Mouse (Mus musculus) Patski (cell line): ENCODE data around the gene Ube4b. TPM values are rescaled to one million over a fixed set of nuclear protein-coding genes. Genes with fewer than 3 reads are reported as not detected.

Source experiments
- ATAC-seq: fragments of 100-300 bp; one replicate; pipeline ENCODE4 v1.8.0; 2021
- CTCF ChIA-PET: fragments of 350-600 bp; sonication (Branson Sonifier 250); formaldehyde crosslinking; loops from one replicate; lab custom pipeline; 2022; ENCODE audit warnings: inconsistent platforms; lab: Charles Lee
- POLR2A ChIA-PET: fragments of 350-600 bp; sonication (Branson Sonifier 250); formaldehyde crosslinking; loops from one replicate; lab custom pipeline; 2022; ENCODE audit warnings: antibody characterized with exemption, inconsistent platforms; lab: Charles Lee
- DNase-seq: peaks from one replicate; pipeline ENCODE4 v3.0.0-alpha.2; 2011; ENCODE audit warnings: low read depth, low spot score
- H3K27me3 ChIP-seq: fragments of 371-371 bp; one replicate; pipeline ENCODE4 v1.5.1; 2021
- CTCF ChIP-seq: fragments of 100-300 bp; IDR thresholded peaks from one replicate; pipeline ENCODE4 v1.5.1; 2021
- in situ Hi-C: fragments of 300-500 bp; cut with MboI; formaldehyde crosslinking; loops from 3 replicates; pipeline ENCODE4 v1.11.1; 2018; ENCODE audit warnings: low pct_unique_long_range_greater_than_20kb, mixed read lengths
- polyA plus RNA-seq: library from polyadenylated mRNA; unstranded; gene quantifications from one replicate; pipeline ENCODE4 v1.2.3, GENCODE M21; 2021

The Ube4b gene
- polyA plus RNA-seq, 1 experiment from 2014 or later, result 63.9 TPM

DNA sequence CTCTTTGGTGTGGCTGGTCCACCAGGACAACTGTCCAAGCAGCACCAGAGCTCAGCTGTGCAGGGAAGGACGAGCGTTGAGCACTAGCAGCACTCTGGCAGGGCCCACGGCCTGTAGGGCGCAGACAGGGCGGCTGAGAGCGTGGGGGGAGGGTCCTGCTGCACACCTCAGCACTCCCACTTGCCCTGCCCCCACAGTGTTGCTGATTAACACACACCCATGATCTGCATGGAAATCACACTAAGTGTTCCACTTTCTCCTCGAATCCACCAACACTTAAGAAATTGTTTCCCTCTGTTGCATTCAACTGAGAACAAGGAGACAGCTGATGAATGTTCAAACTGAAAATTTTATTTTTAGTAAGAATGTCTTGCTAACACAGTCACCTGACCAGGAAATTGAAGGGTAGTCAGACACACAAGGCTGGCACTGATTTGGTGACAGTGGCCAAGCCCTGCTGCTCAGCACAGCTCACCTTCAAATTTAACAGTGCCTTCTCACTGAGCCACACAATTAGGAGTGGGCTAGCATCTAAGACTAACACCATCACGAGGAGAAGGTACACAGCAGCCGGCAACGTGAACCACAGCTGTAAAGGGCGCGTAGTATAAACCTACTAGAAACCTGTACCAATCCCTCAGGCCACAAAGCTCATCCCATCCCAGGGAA lies 60.7 kb downstream of the Ube4b start:
- ChIA-PET POLR2A (no interaction called here), CTCF (interaction anchor here (0.6 kb wide), 1 partner anchor 16 kb away, joined by 3 read pairs; no protein-coding TSS in a partner anchor)
- no peak for TF ChIP-seq CTCF
- DNase-seq (no peak), ATAC-seq (no peak)
- in situ Hi-C loops, result no loop called here
- H3K27me3 ChIP-seq, result no peaks in the 10 kb centered on the region

- ATAC-seq (no peak), DNase-seq (no peak)
- no peak for TF ChIP-seq CTCF
- CTCF ChIA-PET, result interaction anchor here (0.6 kb wide), 1 partner anchor 15 kb away, joined by 3 read pairs; no protein-coding TSS in a partner anchor
- H3K27me3 ChIP-seq, result no peaks in the 10 kb centered on the region
- in situ Hi-C loops, result no loop called here
- POLR2A ChIA-PET, result no interaction called here
Measured at GRCm38 (mm10) chr4:149364896-149365295, 61.7 kb downstream of the Ube4b start.

- DNase-seq, result no peak
- ATAC-seq, result no peak
- TF ChIP-seq CTCF, result no peak
- H3K27me3 ChIP-seq, result no peaks in the 10 kb centered on the region
- in situ Hi-C loops, result no loop called here
- ChIA-PET POLR2A (no interaction called here), CTCF (interaction anchor here (1.4 kb wide), 1 partner anchor 12 kb away, joined by 4 read pairs; no protein-coding TSS in a partner anchor)
Measured at GRCm38 (mm10) chr4:149361051-149361450, 65.5 kb downstream of the Ube4b start.

- ChIA-PET CTCF (interaction anchor here (1.4 kb wide), 1 partner anchor 13 kb away, joined by 4 read pairs; no protein-coding TSS in a partner anchor), POLR2A (no interaction called here)
- in situ Hi-C loops, result no loop called here
- DNase-seq, result no peak
- ATAC-seq, result no peak
- TF ChIP-seq CTCF, result no peak
- H3K27me3 ChIP-seq, result no peaks in the 10 kb centered on the region
Measured at GRCm38 (mm10) chr4:149360647-149361046, 65.9 kb downstream of the Ube4b start.

- ChIA-PET POLR2A (no interaction called here), CTCF (interaction anchor here (1.5 kb wide), 1 partner anchor 10 kb away, joined by 3 read pairs; no protein-coding TSS in a partner anchor)
- in situ Hi-C loops, result no loop called here
- no peak for TF ChIP-seq CTCF
- ATAC-seq (no peak), DNase-seq (no peak)
- no peaks in the 10 kb centered on the region for H3K27me3 ChIP-seq
Measured at GRCm38 (mm10) chr4:149357982-149358381, 68.6 kb downstream of the Ube4b start.

DNA sequence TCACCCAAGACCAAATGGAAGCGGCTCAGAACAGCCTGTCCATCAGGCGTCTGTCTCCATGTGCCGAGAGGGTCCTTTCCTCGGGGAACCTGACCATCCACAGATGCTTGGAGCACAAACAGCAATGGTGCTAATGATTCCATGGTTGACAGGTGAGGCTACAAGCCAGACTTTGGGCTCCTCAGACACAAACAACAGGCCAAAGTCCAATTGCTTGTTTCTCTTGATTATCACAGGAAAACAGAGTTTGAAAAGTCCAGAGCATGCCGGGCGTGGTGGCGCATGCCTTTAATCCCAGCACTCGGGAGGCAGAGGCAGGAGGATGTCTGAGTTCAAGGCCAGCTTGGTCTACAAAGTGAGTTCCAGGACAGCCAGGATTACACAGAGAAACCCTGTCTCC lies 71.9 kb downstream of the Ube4b start:
- ATAC-seq (no peak), DNase-seq (no peak)
- no peak for TF ChIP-seq CTCF
- ChIA-PET POLR2A (no interaction called here), CTCF (no interaction called here)
- in situ Hi-C loops, result no loop called here
- H3K27me3 ChIP-seq, result no peaks in the 10 kb centered on the region

- POLR2A ChIA-PET, result interaction anchor here (0.6 to 1.3 kb wide), 3 partner anchors 12 to 481 kb away, joined by 3 to 4 read pairs (median 3); no protein-coding TSS in a partner anchor
- no peak for DNase-seq
- in situ Hi-C loops, result no loop called here
- TF ChIP-seq CTCF, result no peak
- CTCF ChIA-PET, result interaction anchor here (1.2 kb wide), 1 partner anchor 21 kb away, joined by 5 read pairs; no protein-coding TSS in a partner anchor
- no peaks in the 10 kb centered on the region for H3K27me3 ChIP-seq
- no peak for ATAC-seq
Measured at GRCm38 (mm10) chr4:149351596-149352150, 74.9 kb downstream of the Ube4b start.

GRCm38 (mm10) chr4:149348963-149349362 lies 77.6 kb downstream of the Ube4b start:
- no peak for TF ChIP-seq CTCF
- ChIA-PET POLR2A (no interaction called here), CTCF (interaction anchor here (0.9 kb wide), 1 partner anchor 10 kb away, joined by 3 read pairs; no protein-coding TSS in a partner anchor)
- ATAC-seq, result no peak
- DNase-seq, result no peak
- in situ Hi-C loops, result loop anchor here (10.0 kb wide), 1 partner anchor 196 kb away; no protein-coding TSS in a partner anchor
- H3K27me3 ChIP-seq, result no peaks in the 10 kb centered on the region

DNA sequence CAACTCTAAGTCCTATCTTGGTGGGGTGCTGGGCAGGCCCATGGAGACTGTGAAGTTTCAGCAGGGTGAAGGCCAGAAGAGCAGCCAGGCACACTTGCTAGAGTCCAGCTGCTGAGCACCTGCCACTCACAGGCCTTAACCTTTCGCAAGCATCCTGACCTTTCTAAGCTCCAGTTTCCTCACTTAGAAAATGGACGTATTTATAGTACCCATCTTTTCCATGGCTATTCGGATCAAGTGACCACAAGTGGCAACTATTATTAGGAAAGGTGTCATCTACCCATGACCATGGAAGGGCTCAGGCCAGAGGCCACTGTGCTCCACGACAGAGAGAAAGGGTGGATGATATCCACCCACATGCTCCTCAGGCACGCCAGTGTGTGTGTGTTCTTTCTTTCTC lies 80.7 kb downstream of the Ube4b start:
- TF ChIP-seq CTCF, result no peak
- ChIA-PET POLR2A (no interaction called here), CTCF (no interaction called here)
- DNase-seq, result no peak
- in situ Hi-C loops, result loop anchor here (10.0 kb wide), 1 partner anchor 199 kb away; no protein-coding TSS in a partner anchor
- ATAC-seq, result no peak
- H3K27me3 ChIP-seq, result no peaks in the 10 kb centered on the region

- no peaks in the 10 kb centered on the region for H3K27me3 ChIP-seq
- CTCF ChIA-PET, result no interaction called here
- DNase-seq (no peak), ATAC-seq (no peak)
- in situ Hi-C loops, result loop anchor here (10.0 kb wide), 1 partner anchor 200 kb away; no protein-coding TSS in a partner anchor
- POLR2A ChIA-PET, result no interaction called here
- TF ChIP-seq CTCF, result no peak
Measured at GRCm38 (mm10) chr4:149344311-149344710, 82.2 kb downstream of the Ube4b start.

DNA sequence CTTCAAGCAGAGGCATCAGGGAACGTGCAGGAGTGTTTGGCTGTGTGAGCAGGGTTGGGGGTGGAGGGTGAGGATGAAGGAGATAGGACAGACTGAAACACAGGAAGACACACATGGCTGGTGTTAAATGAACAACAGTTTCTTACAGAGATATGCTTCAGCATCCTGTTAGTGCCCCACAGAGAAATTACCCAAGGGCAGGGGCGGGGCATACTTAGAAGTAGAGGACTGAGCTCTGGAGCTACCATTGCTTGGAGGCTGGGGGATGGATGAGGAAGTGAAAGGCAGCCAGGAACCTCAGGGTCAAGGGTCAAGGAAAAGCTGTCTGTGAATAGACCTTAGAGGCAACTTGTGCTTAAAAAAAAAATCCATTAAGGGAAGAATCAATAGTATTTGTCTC lies 85.9 kb downstream of the Ube4b start:
- DNase-seq (no peak), ATAC-seq (no peak)
- CTCF ChIA-PET, result no interaction called here
- TF ChIP-seq CTCF, result no peak
- in situ Hi-C loops, result loop anchor here (10.0 kb wide), 1 partner anchor 204 kb away; no protein-coding TSS in a partner anchor
- POLR2A ChIA-PET, result interaction anchor here (0.6 to 1.3 kb wide), 2 partner anchors 11 to 160 kb away, joined by 3 read pairs; no protein-coding TSS in a partner anchor
- no peaks in the 10 kb centered on the region for H3K27me3 ChIP-seq
